Mouse (Mus musculus) frontal cortex, postnatal 14 days (tissue): ENCODE measurements around the gene Mmp28.

Source experiments
- DNase-seq, 2 experiments: peaks; one replicate each; pipeline ENCODE4 v3.0.0; 2022; ENCODE audit warnings: low spot score in 2 of 2

The Mmp28 gene

DNA sequence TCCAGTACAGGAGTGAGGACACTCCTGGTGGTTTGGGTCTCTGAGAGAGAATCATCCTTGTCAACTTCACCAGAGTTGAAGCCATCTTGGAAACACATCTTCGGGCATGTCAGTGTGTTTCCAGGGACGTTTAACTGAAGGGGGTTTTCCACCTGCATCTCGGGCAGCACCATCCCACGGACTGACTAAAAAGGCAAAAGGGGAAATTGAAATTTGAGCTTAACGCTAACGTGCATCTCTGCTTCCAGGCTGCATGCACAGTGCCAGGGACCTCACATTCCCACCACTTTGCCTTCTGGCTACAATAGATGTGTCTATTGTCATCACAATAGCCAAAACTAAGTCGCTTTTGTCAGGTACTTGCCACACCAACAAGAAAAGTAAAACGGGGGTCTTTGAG lies 54.6 kb downstream of the Mmp28 start:
- DNase-seq, result no peak

DNA sequence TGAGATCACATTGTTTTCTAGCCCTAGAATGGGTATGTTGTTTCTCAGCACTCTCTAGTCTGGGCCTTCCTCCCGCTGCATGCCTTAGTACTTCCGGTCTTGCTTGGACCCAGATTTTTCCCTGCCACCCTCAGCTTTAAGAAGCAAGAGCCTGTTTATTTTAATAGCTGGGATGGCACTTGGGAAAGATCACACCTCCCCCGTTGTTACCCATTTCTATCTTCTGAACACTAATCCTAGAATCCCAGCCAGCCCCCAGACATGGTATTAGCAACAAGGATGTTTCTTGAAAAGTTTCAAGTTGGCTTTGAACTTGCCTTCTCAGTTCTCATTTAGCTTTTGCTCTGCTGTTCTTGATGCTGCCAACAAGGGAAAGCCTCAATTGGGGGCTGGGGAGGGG lies 56.5 kb downstream of the Mmp28 start:
- DNase-seq, result no peak

DNA sequence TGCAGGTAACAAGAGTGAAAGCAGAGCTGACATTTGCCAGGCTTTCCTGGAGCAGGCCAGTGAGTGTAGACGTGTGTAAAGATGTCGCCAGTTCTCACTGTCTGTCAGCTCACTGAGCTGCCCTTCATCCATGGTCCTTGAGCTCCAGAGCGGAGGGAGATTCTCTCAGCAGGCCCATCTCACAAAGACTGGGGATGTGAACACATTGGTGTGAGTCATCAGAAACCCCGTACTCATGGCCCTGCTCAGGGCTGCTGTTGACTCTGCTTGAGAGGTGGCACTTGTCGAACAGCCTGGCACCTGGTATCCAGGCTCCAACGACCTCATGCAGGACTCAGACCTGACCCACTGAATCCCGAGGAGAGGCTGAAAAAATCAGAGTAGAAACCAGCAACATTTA lies 59.1 kb downstream of the Mmp28 start:
- no peak for DNase-seq

DNA sequence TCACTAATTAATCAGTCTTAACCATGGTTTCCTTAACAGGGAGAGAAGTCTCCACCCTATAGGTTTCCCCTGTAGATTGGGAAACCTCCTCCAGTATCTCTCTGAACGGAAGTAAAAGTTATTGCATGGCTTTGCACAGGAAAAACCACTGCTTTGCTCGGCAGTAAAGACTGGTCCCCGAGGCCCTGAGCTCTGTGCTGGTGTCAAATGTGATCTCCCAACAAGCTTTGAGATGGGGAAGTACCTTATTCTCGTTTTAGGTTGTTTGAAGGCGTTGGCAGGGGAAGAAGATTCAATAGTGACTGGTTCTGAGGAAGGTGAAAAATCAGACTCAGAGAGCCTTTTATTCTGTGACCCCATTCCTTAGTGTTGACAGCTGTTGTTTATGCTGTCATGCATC lies 64.1 kb downstream of the Mmp28 start:
- no peak for DNase-seq

DNA sequence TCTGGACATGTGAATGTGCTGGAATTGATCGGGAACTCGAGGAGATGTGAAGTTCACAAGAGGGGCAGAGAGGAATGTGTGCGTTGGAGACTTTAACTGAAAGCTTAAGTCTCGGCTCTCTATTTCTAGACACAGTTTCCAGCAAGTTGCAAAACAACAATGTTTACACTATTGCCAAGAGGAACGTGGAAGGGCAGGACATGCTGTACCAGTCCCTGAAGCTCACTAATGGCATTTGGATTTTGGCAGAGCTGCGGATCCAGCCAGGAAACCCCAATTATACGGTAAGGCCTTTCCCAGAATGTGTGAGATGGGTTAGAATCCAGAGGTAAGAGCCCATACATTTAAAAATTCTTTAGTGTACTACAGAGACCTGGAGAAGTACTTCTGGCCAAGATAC lies 65.2 kb downstream of the Mmp28 start:
- no peak for DNase-seq

DNA sequence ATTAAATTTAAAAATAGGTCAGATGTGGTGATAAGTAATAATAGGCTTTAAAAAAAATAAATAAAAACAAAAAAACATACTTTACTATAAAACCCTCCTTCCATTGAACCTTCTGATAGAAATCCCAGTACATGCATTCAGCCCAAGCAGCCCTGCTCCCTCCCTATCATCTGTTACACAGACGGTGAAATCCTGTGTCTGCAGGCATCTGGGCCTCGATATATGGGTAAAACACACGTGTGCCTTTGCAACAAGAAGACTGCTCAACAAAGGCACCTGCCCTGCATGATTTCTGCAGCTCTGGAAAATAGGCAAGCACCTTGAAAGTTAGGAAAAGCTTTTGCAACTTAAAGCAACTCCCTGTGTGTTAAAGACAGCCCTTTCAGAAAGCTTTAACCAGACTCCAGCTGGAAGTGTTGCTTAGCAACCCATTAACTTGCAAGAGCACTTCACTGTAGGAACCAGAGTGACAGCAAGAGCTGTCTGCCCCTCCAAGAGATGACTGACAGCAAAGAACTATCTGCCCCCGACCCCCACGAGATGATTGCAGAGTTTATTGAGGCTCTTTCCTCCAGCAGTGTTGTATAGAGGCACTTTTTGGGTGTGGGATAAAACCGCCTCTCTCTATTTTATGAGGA lies 68.0 kb downstream of the Mmp28 start:
- no peak for DNase-seq

DNA sequence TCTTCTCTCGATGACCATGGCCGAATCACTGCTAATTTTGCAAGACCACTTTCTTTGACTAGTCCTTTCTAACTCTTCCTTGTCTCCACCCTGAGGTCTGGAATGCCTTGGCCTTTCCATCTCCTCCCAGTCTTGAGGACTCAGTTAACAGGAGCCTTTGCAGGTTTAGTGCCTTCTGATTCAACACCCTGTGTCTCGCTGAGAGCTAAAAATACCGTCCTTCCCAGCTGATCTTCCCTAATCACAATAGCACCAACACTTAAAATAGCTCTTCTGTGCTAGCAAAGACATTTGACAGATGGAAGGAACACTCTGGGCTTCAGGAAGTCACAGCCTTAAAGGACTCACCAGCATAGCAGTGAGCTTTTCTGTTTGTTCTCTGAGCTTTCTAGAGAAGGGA lies 69.8 kb downstream of the Mmp28 start:
- DNase-seq, result no peak
